Mouse (Mus musculus): ENCODE measurements around the gene Psmb7. TPM values are rescaled to one million over a fixed set of nuclear protein-coding genes. Genes with fewer than 3 reads are reported as not detected.

The Psmb7 gene
- polyA plus RNA-seq, 1 experiment from 2014 or later, result 229 TPM

DNA sequence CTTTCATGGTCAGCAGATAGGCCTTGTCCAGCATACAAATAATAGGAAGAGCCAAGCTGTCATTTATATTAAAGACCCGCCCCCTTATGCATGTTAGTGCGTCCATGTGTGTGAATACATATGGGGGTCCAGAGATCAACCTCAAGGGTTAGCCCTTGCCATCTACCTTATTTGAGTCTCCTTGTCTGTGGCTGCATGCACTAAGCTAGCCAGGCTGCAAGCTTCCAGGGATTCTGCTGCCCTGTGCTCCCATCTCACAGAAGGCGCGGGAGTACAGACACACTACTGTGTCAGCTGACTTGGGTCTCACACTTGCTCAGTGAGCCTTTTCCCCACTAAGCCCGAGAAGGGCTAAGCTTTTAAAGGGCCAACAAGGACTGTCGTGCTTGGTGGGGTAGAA, 103.2 kb downstream of the Psmb7 start:
- no peaks in the 10 kb centered on the region for H3K9me3 ChIP-seq
- WGBS, result 82% methylated on average over 6 of the region's 6 CpGs

DNA sequence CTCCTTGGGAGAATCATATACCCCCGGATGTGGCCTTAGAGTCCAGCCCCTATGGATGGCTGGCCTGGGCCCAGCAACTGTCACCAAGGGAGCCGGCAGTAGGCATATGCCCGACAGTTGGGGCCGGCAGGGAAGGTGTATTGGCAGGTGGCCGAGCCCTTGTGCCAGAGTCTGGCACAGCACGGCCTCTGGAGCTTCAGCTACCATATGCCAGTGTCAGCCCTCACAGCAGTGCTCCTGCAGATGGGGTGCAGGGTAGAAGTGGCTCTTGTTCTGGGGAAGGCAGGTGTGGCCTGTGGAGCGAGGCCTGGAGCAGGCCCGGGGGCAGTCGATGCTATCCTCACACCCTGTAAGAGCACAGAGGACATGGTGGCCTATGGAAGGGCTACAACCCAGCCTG, 104.2 kb downstream of the Psmb7 start:
- 0 out of 2 replicates have a peak, but pooled peaks have one; percentile 15 for ATAC-seq (ENCODE audit: insufficient number of reproducible peaks, low FRiP score, low TSS enrichment, low read depth)
- Histone ChIP-seq H3K36me3 (no peaks in the 10 kb centered on the region), H3K4me2 (no peak overlapping the region), H3K9me3 (no peaks in the 10 kb centered on the region), H3K27me3 (no peaks in the 10 kb centered on the region), H3K27ac (no peak overlapping the region), H3K4me3 (no peak overlapping the region), H3K9ac (no peak overlapping the region), H3K4me1 (peaks cover 78% of the 10 kb centered on the region)
- 85% methylated on average over 9 of the region's 9 CpGs for WGBS

More for the DNA sequence above, 103.2 kb downstream of the Psmb7 start:
- peaks cover 74% of the 10 kb centered on the region for H3K4me1 ChIP-seq
- no peaks in the 10 kb centered on the region for H3K27me3 ChIP-seq
- ATAC-seq (ENCODE audit: insufficient number of reproducible peaks, low FRiP score, low TSS enrichment, low read depth), result no peak
- no peaks in the 10 kb centered on the region for H3K36me3 ChIP-seq
- H3K4me2 ChIP-seq, result no peak overlapping the region
- no peak overlapping the region for H3K9ac ChIP-seq
- no peak overlapping the region for H3K27ac ChIP-seq
- H3K4me3 ChIP-seq, result no peak overlapping the region

Small RNA genes lying within 50 kb of the gene (microRNA-seq; reads per million reads assigned to microRNA genes)
- gene Gm27634, result not detected

Other genes starting within 250 kb of the Psmb7 start
- gene Nek6, start 132.4 kb downstream of the Psmb7 start, polyA plus RNA-seq (2015; fragmentation: Nextera tagmentation; extraction: Ambion mirVana), result 118 TPM in 2 replicates
- gene Nr5a1, start 70.5 kb upstream of the Psmb7 start, polyA plus RNA-seq (2015; fragmentation: Nextera tagmentation; extraction: Ambion mirVana), result 0.05 and 0.14 TPM in 2 replicates